Mouse (Mus musculus): ENCODE measurements around the gene Itm2a. TPM values are rescaled to one million over a fixed set of nuclear protein-coding genes. Genes with fewer than 3 reads are reported as not detected.

Itm2a gene
- total RNA-seq (2021) = 100 to 1,000 TPM in 1 of 2 experiments, 10 to 100 TPM in 1; 71.6 to 130 TPM
- long read RNA-seq, experiment 1, transcript Itm2a-201 (6 exons, 1,744 nt) = major isoform, 166 of 167 reads
- long read RNA-seq, experiment 1, partial matches to known transcripts = 1 of 167 reads
- long read RNA-seq, experiment 1, other reads (novel, unspliced or antisense) = 0 of 167 reads
- long read RNA-seq, experiment 2, transcript Itm2a-201 (6 exons, 1,744 nt) = major isoform, 131 of 133 reads
- long read RNA-seq, experiment 2, partial matches to known transcripts = 1 of 133 reads
- long read RNA-seq, experiment 2, other reads (novel, unspliced or antisense) = 1 of 133 reads

GRCm38 (mm10) chrX:107402915-107403912 lies at the start of gene Itm2a:
Gene Itm2a, minus strand, starts transcription at chrX:107403376.
- DNase-seq (ENCODE audit: low spot score in 2 of 2) = no peak

- DNase-seq (ENCODE audit: low spot score in 2 of 2) = no peak
Measured at GRCm38 (mm10) chrX:107435887-107436286, 32.7 kb upstream of the Itm2a start.

GRCm38 (mm10) chrX:107421304-107421703 lies 18.1 kb upstream of the Itm2a start:
- no peak for DNase-seq (ENCODE audit: low spot score in 2 of 2)

GRCm38 (mm10) chrX:107417345-107417744 lies 14.2 kb upstream of the Itm2a start:
- no peak for DNase-seq (ENCODE audit: low spot score in 2 of 2)

- no peak for DNase-seq (ENCODE audit: low spot score in 2 of 2)
Measured at GRCm38 (mm10) chrX:107415999-107416398, 12.8 kb upstream of the Itm2a start.

- DNase-seq (ENCODE audit: low spot score in 2 of 2) = no peak
Measured at GRCm38 (mm10) chrX:107402481-107402880, 695 bp downstream of the Itm2a start.

- no peak for DNase-seq (ENCODE audit: low spot score in 2 of 2)
Measured at GRCm38 (mm10) chrX:107399087-107399486, 4.1 kb downstream of the Itm2a start.

- no peak for DNase-seq (ENCODE audit: low spot score in 2 of 2)
Measured at GRCm38 (mm10) chrX:107393256-107393655, 9.9 kb downstream of the Itm2a start.

GRCm38 (mm10) chrX:107375329-107375728 lies 27.8 kb downstream of the Itm2a start:
- DNase-seq (ENCODE audit: low spot score in 2 of 2) = no peak

Other genes starting within 250 kb of the Itm2a start
- under 1 TPM in 1 of 2 experiments, not detected in 1; 0.17 TPM for gene Gpr174, start 147.5 kb downstream of the Itm2a start, total RNA-seq (2021)